Mouse (Mus musculus) activated CD4-positive, CD25-positive, alpha-beta regulatory T cell, adult 9 weeks (primary cell): ENCODE measurements around the gene Olfr1508. TPM values are rescaled to one million over a fixed set of nuclear protein-coding genes. Genes with fewer than 3 reads are reported as not detected.

Experiments
- polyA plus RNA-seq: library from polyadenylated mRNA; unstranded; fragments of 100-300 nt; shearing (Covaris generic); gene quantifications from one replicate; pipeline ENCODE4 v1.2.1, GENCODE M21; 2017

The Olfr1508 gene
- not detected for polyA plus RNA-seq

DNA sequence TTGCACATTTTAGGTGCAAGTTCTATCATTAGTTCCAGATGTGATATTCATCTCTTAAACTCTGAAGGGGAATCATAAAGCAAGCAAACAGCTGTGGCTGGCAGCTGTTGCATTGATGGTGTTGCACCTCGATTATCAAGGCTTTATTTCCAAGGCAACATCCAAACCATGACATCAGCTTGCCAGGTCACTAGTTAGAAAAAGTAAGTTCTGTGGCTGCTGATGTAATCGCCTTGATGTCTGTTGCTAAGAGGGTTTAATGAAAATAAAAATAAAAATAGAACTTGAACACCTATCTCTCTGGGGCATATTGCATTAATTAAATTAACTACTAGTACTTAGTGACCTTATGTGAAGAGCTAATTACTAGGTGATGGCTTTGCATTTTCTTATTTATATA is at the start of gene Olfr1508:
TSS of gene Olfr1508 (minus strand) at position 101 of the 400 bp plus-strand sequence.

DNA sequence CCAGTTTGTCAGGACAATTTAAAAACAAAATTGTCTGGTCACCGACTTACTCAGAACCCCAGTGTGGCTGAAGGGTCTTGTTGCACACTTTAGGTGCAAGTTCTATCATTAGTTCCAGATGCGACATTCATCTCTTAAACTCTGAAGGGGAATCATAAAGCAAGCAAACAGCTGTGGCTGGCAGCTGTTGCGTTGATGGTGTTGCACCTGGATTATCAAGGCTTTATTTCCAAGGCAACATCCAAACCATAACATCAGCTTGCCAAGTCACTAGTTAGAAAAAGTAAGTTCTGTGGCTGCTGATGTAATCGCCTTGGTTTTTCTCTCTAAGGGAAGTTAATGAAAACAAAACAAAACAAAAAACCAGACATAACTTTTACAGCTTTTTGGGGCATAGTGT is 28.2 kb upstream of the Olfr1508 start, which contains the start of gene Olfr1507:
TSS of gene Olfr1507 (minus strand) at position 234 of the 400 bp plus-strand sequence.

DNA sequence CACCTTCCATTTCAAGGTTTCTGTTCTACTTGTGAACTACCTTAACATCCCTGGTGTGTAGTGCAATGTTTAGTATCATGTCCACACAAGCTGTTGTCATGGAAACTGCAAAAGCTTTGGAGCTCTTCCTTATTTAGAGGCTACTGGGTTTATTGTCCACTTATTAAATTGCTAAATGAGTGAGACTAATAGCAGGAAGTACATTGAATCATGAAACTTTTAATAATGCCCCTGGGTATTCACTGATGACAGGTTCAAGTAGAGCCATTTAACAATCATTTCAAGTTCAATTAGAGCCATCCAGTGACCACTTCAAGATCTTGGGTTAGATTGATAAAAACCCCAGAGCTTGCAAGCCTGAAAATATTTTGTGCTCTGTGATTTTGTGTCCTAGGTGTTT is 24.6 kb downstream of the Olfr1508 start, which contains the start of gene Olfr1509:
TSS of gene Olfr1509 (plus strand) at position 301 of the 400 bp plus-strand sequence.

DNA sequence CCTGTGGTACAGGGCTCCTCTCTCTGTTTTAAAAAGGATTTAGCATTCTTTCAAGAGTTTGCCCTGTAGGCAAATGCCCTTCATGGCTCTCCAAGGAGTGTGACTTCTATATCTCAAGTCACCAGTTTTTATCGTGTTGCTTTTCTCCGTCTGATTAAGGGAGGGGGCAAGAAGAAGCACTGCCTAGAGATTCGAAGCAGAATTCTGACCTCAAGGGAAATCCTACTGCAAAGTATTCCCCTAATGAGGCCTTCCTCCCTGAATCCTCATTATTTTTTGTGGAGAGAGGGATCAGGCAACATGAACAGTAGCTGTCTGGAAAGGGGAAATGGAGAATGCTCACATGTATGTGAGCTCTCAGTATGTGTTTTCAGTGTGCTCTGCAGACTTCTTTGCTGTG is 53.0 kb downstream of the Olfr1508 start, which contains the start of gene Olfr1510:
TSS of gene Olfr1510 (minus strand) at position 101 of the 400 bp plus-strand sequence.

Other genes with a start within 250 kb of the Olfr1508 start
- gene Chd8, start 209.7 kb downstream of the Olfr1508 start, polyA plus RNA-seq: 51.7 TPM
- gene Tox4, start 188.3 kb downstream of the Olfr1508 start, polyA plus RNA-seq: 107 TPM
- 22.2 TPM for gene Rab2b, start 187.9 kb downstream of the Olfr1508 start, polyA plus RNA-seq
- 72.0 TPM for gene Mettl3, start 162.4 kb downstream of the Olfr1508 start, polyA plus RNA-seq
- 3.9 TPM for gene Sall2, start 138.7 kb downstream of the Olfr1508 start, polyA plus RNA-seq
- gene Olfr1513, start 111.1 kb downstream of the Olfr1508 start, polyA plus RNA-seq: not detected
- not detected for gene Olfr1512, start 88.3 kb downstream of the Olfr1508 start, polyA plus RNA-seq
- not detected for gene Olfr1511, start 70.1 kb downstream of the Olfr1508 start, polyA plus RNA-seq
- gene Olfr1510, start 53.1 kb downstream of the Olfr1508 start, polyA plus RNA-seq: not detected
- not detected for gene Olfr1509, start 24.5 kb downstream of the Olfr1508 start, polyA plus RNA-seq
- gene Olfr1507, start 28.3 kb upstream of the Olfr1508 start, polyA plus RNA-seq: not detected